Mouse (Mus musculus) CH12.LX (cell line): ENCODE results near the gene Dcaf12. TPM values are rescaled to one million over a fixed set of nuclear protein-coding genes. Genes with fewer than 3 reads are reported as not detected.
A peak's percentile ranks its signal among the peaks of the same experiment; 100 is the strongest.

Experiments
- DNase-seq: peaks from one replicate; pipeline ENCODE4 v3.0.0-alpha.2; 2013; ENCODE audit errors: extremely low read depth
- H3K27ac ChIP-seq: 2 replicates; pipeline ENCODE4 v1.5.1; 2012; ENCODE audit warnings: low read depth, mild to moderate bottlenecking, control low read depth, moderate library complexity; ENCODE audit not compliant: insufficient read depth
- H3K27me3 ChIP-seq: replicated peaks from 2 replicates; pipeline ENCODE3; 2012; ENCODE audit warnings: inconsistent platforms
- H3K36me3 ChIP-seq, 2 experiments: replicated peaks in 1 of 2; 2 replicates each; pipeline versions ENCODE3 to v1.6.1; 2012; ENCODE audit warnings: inconsistent platforms in 1 of 2, low read length in 1 of 2, mild to moderate bottlenecking in 1 of 2, mixed read lengths in 1 of 2, moderate library complexity in 1 of 2; ENCODE audit not compliant: control insufficient read depth in 1 of 2, insufficient read depth in 1 of 2
- H3K4me1 ChIP-seq, 2 experiments: 2 replicates each; pipeline ENCODE4 v1.6.1; 2012; ENCODE audit warnings: inconsistent platforms in 1 of 2, moderate library complexity in 1 of 2; ENCODE audit not compliant: insufficient read depth in 2 of 2, control insufficient read depth in 1 of 2
- H3K4me2 ChIP-seq: 2 replicates; pipeline ENCODE4 v1.6.1; 2012; ENCODE audit warnings: low read depth, mild to moderate bottlenecking, control low read depth; ENCODE audit not compliant: poor library complexity, insufficient read depth, severe bottlenecking
- H3K4me3 ChIP-seq, 3 experiments: fragments of 150-350 bp in 1 of 3; sonication (generic) in 1 of 3; replicated peaks in 1 of 3; 2 replicates each; pipeline versions ENCODE3 to v1.5.1; 2011 to 2012; ENCODE audit warnings: low read depth in 2 of 3, low read length in 2 of 3, mild to moderate bottlenecking in 2 of 3, moderate library complexity in 2 of 3, control low read depth in 1 of 3, improper control_type of control experiment in 1 of 3, inconsistent platforms in 1 of 3, mixed read lengths in 1 of 3; ENCODE audit not compliant: poor library complexity in 1 of 3
- H3K79me2 ChIP-seq: replicated peaks from 2 replicates; pipeline ENCODE4 v1.6.1; 2012; ENCODE audit warnings: mild to moderate bottlenecking, moderate library complexity; ENCODE audit not compliant: control insufficient read depth, poor library complexity, insufficient read depth, severe bottlenecking; ENCODE audit errors: extremely low read depth
- H3K9ac ChIP-seq: 2 replicates; pipeline ENCODE4 v1.6.1; 2012; ENCODE audit warnings: low read depth, mild to moderate bottlenecking, control low read depth, moderate library complexity; ENCODE audit not compliant: insufficient read depth
- H3K9me3 ChIP-seq: replicated peaks from 2 replicates; pipeline ENCODE3; 2012; ENCODE audit warnings: low read length, inconsistent platforms, mixed read lengths
- CHD2 ChIP-seq: IDR thresholded peaks from 2 replicates; pipeline ENCODE4 v1.6.1; 2011; ENCODE audit warnings: low read length, improper control_type of control experiment
- ETS1 ChIP-seq: conservative IDR thresholded peaks from 2 replicates; pipeline ENCODE4 v1.6.1; 2012; ENCODE audit warnings: low read depth, mild to moderate bottlenecking, inconsistent platforms, low read length, improper control_type of control experiment, moderate library complexity
- GABPA ChIP-seq: IDR thresholded peaks from 2 replicates; pipeline ENCODE4 v1.6.1; 2012; ENCODE audit warnings: low read depth, low read length, improper control_type of control experiment, inconsistent platforms; ENCODE audit not compliant: insufficient replicate concordance
- HCFC1 ChIP-seq: IDR thresholded peaks from 2 replicates; pipeline ENCODE4 v1.6.1; 2012; ENCODE audit warnings: low read depth, mild to moderate bottlenecking, inconsistent platforms, low read length, improper control_type of control experiment
- JUN ChIP-seq: IDR thresholded peaks from 2 replicates; pipeline ENCODE4 v1.6.1; 2011; ENCODE audit warnings: low read depth, mild to moderate bottlenecking, low read length, improper control_type of control experiment, moderate library complexity; ENCODE audit not compliant: insufficient read depth
- MAFK ChIP-seq: IDR thresholded peaks from 2 replicates; pipeline ENCODE4 v1.6.1; 2011; ENCODE audit warnings: low read length, improper control_type of control experiment; ENCODE audit not compliant: insufficient replicate concordance
- MAX ChIP-seq: IDR thresholded peaks from 2 replicates; pipeline ENCODE4 v1.6.1; 2011; ENCODE audit warnings: low read length, improper control_type of control experiment
- MXI1 ChIP-seq: IDR thresholded peaks from 2 replicates; pipeline ENCODE4 v1.6.1; 2011; ENCODE audit warnings: mild to moderate bottlenecking, low read depth, low read length, improper control_type of control experiment
- MYC ChIP-seq: IDR thresholded peaks from 2 replicates; pipeline ENCODE4 v1.6.1; 2011; ENCODE audit warnings: low read depth, mild to moderate bottlenecking, improper control_type of control experiment, low read length
- NELFE ChIP-seq: IDR thresholded peaks from 2 replicates; pipeline ENCODE4 v1.6.1; 2011; ENCODE audit warnings: low read depth, low read length, improper control_type of control experiment
- POLR2A ChIP-seq: IDR thresholded peaks from 2 replicates; pipeline ENCODE4 v1.6.1; 2011; ENCODE audit warnings: low read depth, mild to moderate bottlenecking, improper control_type of control experiment, low read length
- RCOR1 ChIP-seq: conservative IDR thresholded peaks from 2 replicates; pipeline ENCODE4 v1.6.1; 2012; ENCODE audit warnings: low read depth, mild to moderate bottlenecking, inconsistent platforms, low read length, improper control_type of control experiment
- SIN3A ChIP-seq: IDR thresholded peaks from 2 replicates; pipeline ENCODE4 v1.6.1; 2012; ENCODE audit warnings: low read length, improper control_type of control experiment, inconsistent platforms
- SMC3 ChIP-seq: IDR thresholded peaks from 2 replicates; pipeline ENCODE4 v1.6.1; 2011; ENCODE audit warnings: low read depth, low read length, improper control_type of control experiment
- TBP ChIP-seq: conservative IDR thresholded peaks from 2 replicates; pipeline ENCODE4 v1.6.1; 2011; ENCODE audit warnings: low read depth, low read length, improper control_type of control experiment
- ZKSCAN1 ChIP-seq: IDR thresholded peaks from 2 replicates; pipeline ENCODE4 v1.6.1; 2012; ENCODE audit warnings: low read depth, inconsistent platforms, low read length, improper control_type of control experiment, borderline replicate concordance
- ZNF384 ChIP-seq: IDR thresholded peaks from 2 replicates; pipeline ENCODE4 v1.6.1; 2012; ENCODE audit warnings: low read depth, low read length, improper control_type of control experiment, inconsistent platforms
- dilution Hi-C: fragments of 300-500 bp; cut with MboI; formaldehyde crosslinking; loops from 2 replicates; pipeline ENCODE4 v1.14.3; 2020; ENCODE audit warnings: low sequenced_read_pairs; ENCODE audit not compliant: extremely low pct_unique_long_range_greater_than_20kb, extremely low pct_ligation_motif_present
- in situ Hi-C: fragments of 300-500 bp; cut with MboI; formaldehyde crosslinking; loops from 3 replicates; pipeline ENCODE4 v1.14.3; 2019; ENCODE audit warnings: low sequenced_read_pairs, low pct_ligation_motif_present, low pct_unique_long_range_greater_than_20kb, mixed read lengths
- polyA plus RNA-seq: library from polyadenylated mRNA; unstranded; fragments of >175 nt; gene quantifications from 2 replicates; pipeline ENCODE4 v1.2.1, GENCODE M21; 2012; ENCODE audit warnings: low read depth; ENCODE audit not compliant: insufficient read length
- total RNA-seq, 2 experiments: library from RNA; depleted of rRNA; stranded (reverse); fragments of 300-350 nt in 1 of 2; fragments of >200 nt in 1 of 2; gene quantifications; 2 replicates each; pipeline ENCODE4 v1.2.3; 2012 to 2014

The Dcaf12 gene
- total and polyA plus RNA-seq, 3 experiments: 31.3 to 42.0 (median 33.7) TPM

DNA sequence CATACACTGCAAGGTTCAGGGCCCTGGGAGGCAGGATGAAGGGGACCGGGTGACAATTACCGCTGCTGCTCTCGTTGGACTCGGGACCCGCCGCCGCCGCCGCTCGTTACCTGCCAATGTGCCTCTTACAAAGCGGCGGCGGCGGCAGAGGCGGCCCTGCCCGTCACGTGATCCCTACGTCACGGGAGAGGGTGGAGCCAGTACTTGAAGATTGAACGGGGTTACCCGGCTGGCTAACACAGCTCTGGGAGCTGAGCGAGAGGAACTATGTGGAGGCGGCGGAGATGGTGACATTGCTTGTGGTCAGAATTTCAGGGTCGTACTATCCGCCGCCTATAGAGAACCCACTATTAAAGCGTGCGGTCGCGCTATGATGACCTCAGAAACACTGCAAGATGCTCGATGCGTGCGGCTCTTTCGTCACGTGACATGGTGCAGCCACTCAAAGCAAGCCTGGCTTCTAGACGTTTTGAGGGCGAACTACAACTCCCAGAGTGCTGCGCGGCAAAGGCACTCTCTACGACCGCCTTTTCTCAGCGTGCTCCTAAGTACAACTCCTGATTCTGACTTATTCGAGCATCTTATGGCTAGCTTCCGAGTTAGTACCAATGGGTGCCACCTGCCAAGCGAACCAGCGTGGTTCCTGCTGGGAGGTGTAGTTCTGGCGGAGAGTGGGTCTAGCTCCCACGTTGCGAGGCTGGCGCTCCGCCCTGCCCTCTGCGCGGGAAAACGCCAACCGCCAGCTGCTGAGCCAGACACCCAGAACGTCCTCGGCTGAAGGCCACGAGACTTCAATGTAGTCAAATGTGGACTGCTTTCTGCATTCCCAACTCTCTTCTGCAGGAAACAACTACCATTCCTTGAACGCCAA is 39.5 kb downstream of the Dcaf12 start, which contains the start of gene Ubap2 (continued):
- TF ChIP-seq ZKSCAN1: no peak
- TF ChIP-seq GABPA: no peak; the same call in 1 of the 2 replicates
- TF ChIP-seq NELFE: peak; percentile 86
- no peak for TF ChIP-seq MAFK
- peak; percentile 99 for TF ChIP-seq MYC
- peak; percentile 77; the same call in 1 of the 2 replicates for TF ChIP-seq SIN3A
- no peak for TF ChIP-seq RCOR1
- peak; percentile 98 for TF ChIP-seq MAX
- TF ChIP-seq SMC3: no peak
- TF ChIP-seq HCFC1: peak; percentile 95
- TF ChIP-seq ZNF384: no peak

- Histone ChIP-seq H3K79me2 (peaks cover 51% of the 10 kb centered on the region), H3K27ac (peak overlapping the region; percentile 70), H3K9me3 (no peaks in the 10 kb centered on the region), H3K4me2 (peak overlapping the region; percentile 97), H3K9ac (peak overlapping the region; percentile 55), H3K4me3 (peak overlapping the region; percentile 63 to 91 (median 75)), H3K36me3 (peaks cover 9 to 24% of the 10 kb centered on the region in 2 experiments), H3K4me1 (peaks cover 0 to 35% of the 10 kb centered on the region in 2 experiments; a peak in 2 of 4 replicates), H3K27me3 (no peaks in the 10 kb centered on the region)
- in situ Hi-C loops: no loop called here
- DNase-seq: peak; percentile 55
- dilution Hi-C loops: no loop called here
- TF ChIP-seq POLR2A: no peak
- TF ChIP-seq JUN: no peak
- no peak for TF ChIP-seq TBP
- peak; percentile 22; the same call in 1 of the 2 replicates for TF ChIP-seq SIN3A
- no peak for TF ChIP-seq ZNF384
- TF ChIP-seq CHD2: peak; percentile 39; the same call in 1 of the 2 replicates
- 0 out of 2 replicates have a peak, but pooled peaks have one; percentile 22 for TF ChIP-seq ETS1
These were observed 40.2 kb downstream of the Dcaf12 start for GRCm38 (mm10) chr4:41274377-41274979.

- no peak overlapping the region for H3K4me2 ChIP-seq
- H3K9me3 ChIP-seq: no peaks in the 10 kb centered on the region
- H3K27ac ChIP-seq: no peak overlapping the region
- H3K36me3 ChIP-seq: peaks cover 28 to 68% of the 10 kb centered on the region in 2 experiments
- no peak overlapping the region for H3K9ac ChIP-seq
- peaks cover 0 to 31% of the 10 kb centered on the region in 2 experiments; a peak in 2 of 4 replicates for H3K4me1 ChIP-seq
- no peak for DNase-seq
- in situ Hi-C loops (no loop called here), dilution Hi-C loops (no loop called here)
- TF ChIP-seq ETS1: no peak
- no peak for TF ChIP-seq MXI1
- no peak for TF ChIP-seq ZKSCAN1
- no peak for TF ChIP-seq NELFE
- TF ChIP-seq TBP: no peak
- H3K79me2 ChIP-seq: peaks cover 85% of the 10 kb centered on the region
- H3K27me3 ChIP-seq: no peaks in the 10 kb centered on the region
- no peak overlapping the region for H3K4me3 ChIP-seq
These were observed 46.6 kb downstream of the Dcaf12 start for GRCm38 (mm10) chr4:41268133-41268532.
